Mouse (Mus musculus) kidney, postnatal 10 days (tissue): ENCODE results near the gene Gm17622.

ENCODE experiments used
- DNase-seq: peaks from one replicate; pipeline ENCODE4 v3.0.0; 2021; ENCODE audit warnings: mixed read lengths

Gm17622 gene

DNA sequence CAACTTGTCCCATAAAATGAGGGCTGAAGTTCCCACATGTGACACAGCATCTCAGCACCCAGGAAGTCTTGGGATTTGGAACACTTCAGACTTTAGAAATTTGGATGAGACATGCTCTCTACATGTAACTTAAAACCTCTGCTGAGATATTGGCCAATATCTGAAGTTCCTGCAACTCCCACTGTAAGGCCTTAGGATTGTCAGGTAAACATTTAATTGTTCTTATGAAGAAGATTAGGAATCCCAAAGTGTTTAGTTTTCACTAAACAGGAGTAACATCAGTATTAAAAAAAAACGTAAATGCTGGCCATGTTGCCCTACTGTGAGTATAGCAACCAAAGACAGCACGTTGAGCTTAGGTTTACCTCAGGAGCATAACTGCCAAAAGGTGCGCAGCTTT lies at the start of gene Gm17622:
Gene Gm17622, plus strand, starts transcription at position 301 of the 400 bp plus-strand sequence.
- DNase-seq, result no peak

GRCm38 (mm10) chr13:96450205-96450856 lies 40.2 kb upstream of the Gm17622 start:
- no peak for DNase-seq

DNA sequence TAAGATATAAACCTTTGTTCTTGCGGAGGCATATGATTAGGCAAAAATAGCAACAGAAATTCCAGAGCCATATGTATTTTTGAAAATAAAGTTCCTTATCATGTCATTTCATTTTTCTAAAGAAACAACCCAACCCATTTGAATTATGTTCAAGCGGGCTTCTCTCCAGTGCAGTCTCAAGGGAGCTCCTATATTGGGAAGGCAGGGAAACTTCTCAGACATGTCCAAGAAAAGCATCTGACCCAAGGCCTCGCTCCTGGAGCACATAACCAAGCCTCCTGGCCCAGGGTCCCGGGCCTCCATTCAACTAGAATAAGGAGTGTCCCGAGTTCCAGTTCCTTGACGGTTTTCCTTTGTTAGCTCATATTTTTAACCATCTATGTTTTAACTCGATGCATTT lies 39.7 kb upstream of the Gm17622 start:
- DNase-seq, result peak; percentile 47

- DNase-seq, result no peak
These were observed 39.0 kb upstream of the Gm17622 start for GRCm38 (mm10) chr13:96451386-96452140.

GRCm38 (mm10) chr13:96452621-96453020 lies 37.9 kb upstream of the Gm17622 start:
- DNase-seq, result no peak

DNA sequence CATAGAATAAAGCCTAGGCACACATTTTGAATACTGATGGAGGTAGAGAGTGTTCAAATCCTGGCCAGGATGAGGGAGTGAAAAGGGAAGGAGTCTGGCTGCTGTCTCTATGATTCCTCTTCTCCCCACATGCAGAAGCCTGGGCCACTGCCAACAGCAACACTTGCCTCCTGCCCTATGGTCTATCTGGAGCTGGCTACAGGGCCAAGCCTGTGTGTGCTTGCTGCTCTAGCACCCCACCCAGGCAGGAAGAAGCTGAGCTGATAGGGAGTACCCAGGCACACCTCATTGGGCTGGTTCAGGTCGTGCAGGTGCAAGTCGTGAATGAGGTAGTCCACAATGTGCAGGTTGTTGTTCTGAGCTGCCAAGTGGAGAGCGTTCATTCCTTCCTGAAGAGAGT lies 36.2 kb upstream of the Gm17622 start:
- peak; percentile 62 for DNase-seq

DNA sequence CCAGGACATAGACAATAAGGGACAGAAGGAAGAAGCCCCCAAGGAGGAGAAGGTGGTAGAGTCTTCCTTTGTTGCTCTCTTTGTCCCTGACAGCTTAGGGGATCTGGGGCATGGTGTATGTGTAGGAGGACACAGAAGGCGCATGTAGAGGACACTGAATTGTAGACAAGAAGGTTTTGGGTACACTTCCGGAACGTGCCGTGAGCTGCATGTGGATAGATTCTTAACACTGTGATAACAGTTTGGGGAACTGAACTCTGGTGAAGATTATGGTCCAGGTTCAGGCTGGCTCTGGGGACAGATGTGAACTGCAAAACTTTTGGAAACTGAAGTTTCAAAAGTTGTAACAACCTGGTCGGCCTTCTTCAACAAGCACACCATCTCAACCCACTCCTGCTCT lies 33.0 kb upstream of the Gm17622 start:
- no peak for DNase-seq

GRCm38 (mm10) chr13:96458018-96458417 lies 32.5 kb upstream of the Gm17622 start:
- no peak for DNase-seq

DNA sequence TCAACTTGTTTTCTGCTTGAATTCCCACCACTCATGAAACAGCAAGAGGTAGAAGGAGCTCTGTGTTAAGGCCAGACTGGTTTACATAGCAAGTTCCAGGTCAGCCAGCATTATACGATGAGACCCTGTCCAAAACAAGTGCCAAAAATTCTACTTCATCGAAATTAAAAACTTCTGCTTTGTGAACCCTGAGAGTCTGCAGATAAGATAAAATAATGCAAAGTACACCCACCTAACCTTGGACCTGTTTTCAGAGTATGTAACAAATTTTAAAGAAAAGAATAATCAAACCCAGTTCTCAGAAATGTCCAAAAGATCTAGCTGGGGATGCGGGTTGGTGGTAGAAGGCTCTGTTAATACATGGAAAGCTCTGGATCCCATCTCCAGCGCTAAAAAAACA lies 31.9 kb upstream of the Gm17622 start:
- DNase-seq, result no peak

DNA sequence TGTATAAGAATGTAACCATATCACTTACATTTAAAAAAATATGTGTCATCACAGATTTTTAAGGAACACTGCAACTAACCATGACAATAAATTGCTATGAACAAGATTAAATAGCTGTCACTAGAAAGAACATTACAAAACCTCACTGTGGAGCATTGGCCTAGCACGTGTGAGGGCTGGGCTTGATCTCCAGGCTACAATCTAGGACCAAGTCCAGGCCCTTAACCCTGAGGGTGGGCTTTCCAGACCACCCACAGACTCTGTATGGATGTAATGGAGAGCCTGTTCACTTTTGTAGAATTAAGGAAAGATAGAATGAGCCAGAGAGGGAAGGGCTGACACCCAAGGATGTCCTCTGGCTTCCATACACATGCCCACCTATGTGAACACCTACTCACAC lies 27.9 kb upstream of the Gm17622 start:
- no peak for DNase-seq

GRCm38 (mm10) chr13:96465315-96465714 lies 25.2 kb upstream of the Gm17622 start:
- no peak for DNase-seq

GRCm38 (mm10) chr13:96468678-96469077 lies 21.9 kb upstream of the Gm17622 start:
- no peak for DNase-seq

DNA sequence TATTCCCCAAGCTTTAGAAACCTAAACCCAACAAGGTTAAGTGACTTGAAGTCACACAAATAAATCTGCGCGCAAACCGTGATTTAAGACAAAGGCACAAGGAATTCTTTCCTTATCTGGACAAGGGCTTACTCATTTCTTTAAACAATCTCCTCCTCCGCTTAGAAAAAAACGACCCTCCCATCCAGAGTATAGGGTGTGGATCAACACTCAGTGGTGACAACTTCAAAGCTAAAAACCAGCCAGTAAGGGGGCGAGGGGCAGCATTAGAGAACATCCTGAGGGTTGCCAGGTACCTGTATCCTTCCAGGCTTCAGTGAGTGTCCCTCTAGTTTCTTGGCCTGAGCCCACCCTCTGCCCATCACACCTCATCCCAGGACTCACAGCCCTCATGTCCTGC lies 20.0 kb upstream of the Gm17622 start:
- DNase-seq, result no peak

- DNase-seq, result no peak
These were observed 19.6 kb upstream of the Gm17622 start, which contains the start of gene Ankdd1b for GRCm38 (mm10) chr13:96470957-96471356. Gene Ankdd1b (minus strand): TSS chr13:96471198.

DNA sequence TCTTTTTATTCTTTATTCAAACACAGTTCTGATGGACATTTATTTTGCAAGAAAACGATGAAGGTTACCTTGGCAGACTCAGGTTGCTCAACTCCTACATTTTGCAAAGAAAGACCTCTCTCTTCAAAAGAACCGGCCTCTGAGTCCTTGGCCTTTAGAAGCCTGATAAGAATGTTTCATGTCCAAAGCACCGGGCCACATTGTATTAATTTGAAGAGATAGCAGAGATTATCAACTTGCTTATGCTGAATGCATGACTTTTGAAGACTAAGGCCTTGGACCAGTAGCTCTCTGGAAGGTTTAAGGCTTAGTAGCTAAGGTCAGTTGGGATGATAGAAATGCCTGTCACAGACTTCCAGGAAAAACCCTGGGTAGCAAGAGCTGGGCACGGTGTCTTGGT lies 13.3 kb upstream of the Gm17622 start:
- no peak for DNase-seq

DNA sequence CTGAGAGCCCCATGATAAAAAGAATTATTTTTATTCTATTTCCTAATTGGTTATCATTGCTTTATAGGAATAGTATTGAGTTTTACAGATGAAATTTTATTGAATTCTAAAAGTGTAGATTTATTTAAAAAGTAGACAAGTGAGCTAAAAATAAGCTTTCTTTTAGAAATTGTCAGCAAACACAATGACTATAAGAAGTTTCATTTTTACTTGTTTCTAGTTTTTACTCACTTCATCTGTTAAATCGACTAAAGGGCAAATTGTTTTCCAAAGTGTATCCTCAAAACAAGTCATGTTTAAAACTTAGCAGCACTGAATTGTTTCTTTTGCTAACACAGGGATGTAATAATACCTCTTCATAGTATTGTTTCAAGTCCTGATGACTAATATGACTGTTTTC lies 11.5 kb upstream of the Gm17622 start:
- no peak for DNase-seq

GRCm38 (mm10) chr13:96487230-96487629 lies 3.3 kb upstream of the Gm17622 start:
- DNase-seq, result no peak

GRCm38 (mm10) chr13:96487968-96488367 lies 2.6 kb upstream of the Gm17622 start:
- DNase-seq, result no peak

- no peak for DNase-seq
These were observed 6.1 kb downstream of the Gm17622 start for GRCm38 (mm10) chr13:96496630-96497029.

GRCm38 (mm10) chr13:96499891-96500290 lies 9.4 kb downstream of the Gm17622 start:
- no peak for DNase-seq

- no peak for DNase-seq
These were observed 15.1 kb downstream of the Gm17622 start for GRCm38 (mm10) chr13:96505661-96506060.

GRCm38 (mm10) chr13:96506313-96506712 lies 15.8 kb downstream of the Gm17622 start:
- no peak for DNase-seq

GRCm38 (mm10) chr13:96507541-96507940 lies 17.0 kb downstream of the Gm17622 start:
- DNase-seq, result no peak

- DNase-seq, result peak; percentile 9
These were observed 20.1 kb downstream of the Gm17622 start for GRCm38 (mm10) chr13:96510635-96511034.

GRCm38 (mm10) chr13:96511262-96511661 lies 20.7 kb downstream of the Gm17622 start:
- DNase-seq, result no peak
